Mouse (Mus musculus): ENCODE results near the gene Epb41l2. TPM values are rescaled to one million over a fixed set of nuclear protein-coding genes. Genes with fewer than 3 reads are reported as not detected.

Gene Epb41l2
- polyA plus RNA-seq, 1 experiment from 2014 or later = 105 TPM

DNA sequence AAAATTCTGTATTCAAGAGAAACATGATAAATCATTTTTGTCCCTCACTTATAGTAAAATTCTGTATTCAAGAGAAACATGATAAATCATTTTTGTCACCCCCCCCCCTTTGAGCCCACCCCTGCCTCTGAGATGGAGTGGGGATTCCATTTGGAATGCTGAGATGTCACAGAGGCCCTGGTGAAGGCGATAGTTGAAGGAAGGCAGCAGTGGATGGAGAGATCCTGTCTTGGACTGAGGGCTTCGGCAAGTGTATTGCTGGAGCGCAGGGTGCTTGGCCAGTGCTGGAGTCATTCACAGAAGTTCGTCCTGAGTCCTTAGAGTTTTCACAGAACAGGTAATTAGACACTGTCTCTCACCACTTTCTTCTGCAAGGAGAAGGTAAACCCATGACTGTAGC is 15.4 kb downstream of the Epb41l2 start:
- no peak for TF ChIP-seq CTCF (IDR thresholded peaks at IDR 0.05; ENCODE audit: low read depth)
- WGBS = 56% methylated on average over 4 of the region's 4 CpGs
- H3K27me3 ChIP-seq (ENCODE audit: insufficient read depth, low read length) = no peaks in the 10 kb centered on the region
- no peak overlapping the region for H3K4me3 ChIP-seq (ENCODE audit: low read depth, low read length)
- H3K4me1 ChIP-seq (ENCODE audit: insufficient read depth) = peaks cover 27% of the 10 kb centered on the region
- no peak overlapping the region for H3K27ac ChIP-seq (ENCODE audit: low read depth)
- H3K4me2 ChIP-seq = no peak overlapping the region
- H3K36me3 ChIP-seq (ENCODE audit: insufficient read depth) = no peaks in the 10 kb centered on the region
- DNase-seq (peak; percentile 58), ATAC-seq (ENCODE audit: insufficient read depth) (peak; percentile 57; the same call in 1 of the 2 replicates)
- no peak overlapping the region for H3K9ac ChIP-seq
- H3K9me3 ChIP-seq (ENCODE audit: low read depth, low read length) = no peaks in the 10 kb centered on the region

DNA sequence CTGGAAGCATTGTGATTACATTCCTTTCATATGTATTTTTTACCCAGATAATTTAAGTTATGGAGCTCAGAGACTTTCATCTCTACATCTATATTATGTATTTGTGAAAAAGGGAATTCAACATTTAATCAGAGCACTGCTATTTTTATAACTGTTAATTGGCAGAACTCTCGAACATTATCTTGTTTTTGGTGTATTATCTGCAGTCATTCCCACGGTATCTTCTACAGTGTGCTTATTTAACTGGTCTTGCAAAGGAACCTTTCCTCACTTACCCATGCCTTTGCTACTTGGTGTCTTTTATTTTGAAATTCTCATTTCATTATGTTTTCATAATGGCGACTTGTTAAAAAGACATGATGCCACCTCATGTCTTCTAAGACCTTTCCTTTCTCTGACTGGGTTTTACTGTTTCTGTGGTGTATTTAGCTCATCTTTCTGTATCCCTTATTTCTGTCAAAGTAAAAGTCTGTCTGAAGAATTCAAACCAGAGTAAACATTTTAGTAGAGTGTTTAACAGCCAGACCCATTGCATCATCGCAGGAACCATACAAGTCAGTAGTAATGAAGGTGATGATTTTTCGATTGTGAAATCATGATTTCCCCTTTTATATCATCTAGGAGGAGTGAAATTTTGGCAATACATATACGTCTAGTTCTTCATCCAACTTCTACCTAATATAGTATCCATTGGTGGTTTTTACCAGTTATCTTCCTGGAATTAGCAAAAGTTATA is 21.3 kb downstream of the Epb41l2 start:
- peaks cover 5% of the 10 kb centered on the region; the same call in 1 of the 2 replicates for H3K4me1 ChIP-seq (ENCODE audit: insufficient read depth)
- H3K4me3 ChIP-seq (ENCODE audit: low read depth, low read length) = no peak overlapping the region
- WGBS = 68% methylated on average over 6 of the region's 6 CpGs
- no peaks in the 10 kb centered on the region for H3K36me3 ChIP-seq (ENCODE audit: insufficient read depth)
- DNase-seq (peak; percentile 41), ATAC-seq (ENCODE audit: insufficient read depth) (no peak)
- no peaks in the 10 kb centered on the region for H3K9me3 ChIP-seq (ENCODE audit: low read depth, low read length)
- no peak for TF ChIP-seq CTCF (IDR thresholded peaks at IDR 0.05; ENCODE audit: low read depth)
- H3K27me3 ChIP-seq (ENCODE audit: insufficient read depth, low read length) = no peaks in the 10 kb centered on the region
- no peak overlapping the region for H3K9ac ChIP-seq
- H3K27ac ChIP-seq (ENCODE audit: low read depth) = no peak overlapping the region
- H3K4me2 ChIP-seq = no peak overlapping the region

GRCm38 (mm10) chr10:25381951-25382350 is 22.4 kb downstream of the Epb41l2 start:
- Histone ChIP-seq H3K27ac (ENCODE audit: low read depth) (no peak overlapping the region), H3K4me1 (ENCODE audit: insufficient read depth) (peaks cover 12% of the 10 kb centered on the region), H3K27me3 (ENCODE audit: insufficient read depth, low read length) (no peaks in the 10 kb centered on the region), H3K36me3 (ENCODE audit: insufficient read depth) (no peaks in the 10 kb centered on the region), H3K9ac (no peak overlapping the region), H3K4me2 (no peak overlapping the region), H3K9me3 (ENCODE audit: low read depth, low read length) (no peaks in the 10 kb centered on the region), H3K4me3 (ENCODE audit: low read depth, low read length) (no peak overlapping the region)
- 55% methylated on average over 10 of the region's 10 CpGs for WGBS
- no peak for ATAC-seq (ENCODE audit: insufficient read depth)
- no peak for TF ChIP-seq CTCF (IDR thresholded peaks at IDR 0.05; ENCODE audit: low read depth)
- DNase-seq = peak; percentile 43

GRCm38 (mm10) chr10:25383171-25383570 is 23.6 kb downstream of the Epb41l2 start:
- ATAC-seq (ENCODE audit: insufficient read depth) = no peak
- H3K4me1 ChIP-seq (ENCODE audit: insufficient read depth) = peaks cover 20% of the 10 kb centered on the region

DNA sequence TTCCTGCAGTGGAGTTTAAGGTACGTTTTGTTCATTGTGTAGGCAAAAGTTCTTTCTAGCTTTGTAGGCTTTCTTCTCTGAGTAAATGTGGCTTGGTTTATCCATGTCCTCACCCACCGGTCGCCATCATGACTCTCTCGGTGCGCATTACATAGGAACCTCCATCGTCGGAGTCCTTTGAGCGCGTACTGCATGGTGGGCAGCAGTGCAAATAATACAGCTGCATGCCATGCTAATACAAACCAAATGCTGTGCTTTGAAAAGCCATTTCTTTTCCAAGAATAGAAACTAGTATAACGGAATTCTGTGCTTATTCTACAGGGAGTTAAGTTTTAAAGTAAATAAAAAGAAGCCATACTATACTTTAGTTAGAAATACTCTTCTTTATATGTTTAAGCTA is 24.8 kb downstream of the Epb41l2 start:
- 67% methylated on average over 10 of the region's 10 CpGs for WGBS
- DNase-seq = no peak

More at GRCm38 (mm10) chr10:25383171-25383570, 23.6 kb downstream of the Epb41l2 start:
- Histone ChIP-seq H3K9me3 (ENCODE audit: low read depth, low read length) (no peaks in the 10 kb centered on the region), H3K4me2 (no peak overlapping the region), H3K36me3 (ENCODE audit: insufficient read depth) (no peaks in the 10 kb centered on the region), H3K27me3 (ENCODE audit: insufficient read depth, low read length) (no peaks in the 10 kb centered on the region), H3K9ac (no peak overlapping the region), H3K27ac (ENCODE audit: low read depth) (no peak overlapping the region), H3K4me3 (ENCODE audit: low read depth, low read length) (no peak overlapping the region)
- WGBS = 63% methylated on average over 5 of the region's 5 CpGs
- DNase-seq = no peak
- no peak for TF ChIP-seq CTCF (IDR thresholded peaks at IDR 0.05; ENCODE audit: low read depth)

GRCm38 (mm10) chr10:25385811-25386580 is 26.4 kb downstream of the Epb41l2 start:
- peak overlapping the region; percentile 83 for H3K27ac ChIP-seq (ENCODE audit: low read depth)
- no peak overlapping the region for H3K9ac ChIP-seq
- DNase-seq = peak; percentile 63
- H3K36me3 ChIP-seq (ENCODE audit: insufficient read depth) = no peaks in the 10 kb centered on the region
- no peak overlapping the region; the same call in 1 of the 2 replicates for H3K4me2 ChIP-seq
- peak; percentile 17; the same call in 1 of the 2 replicates for ATAC-seq (ENCODE audit: insufficient read depth)
- H3K4me1 ChIP-seq (ENCODE audit: insufficient read depth) = peaks cover 20% of the 10 kb centered on the region
- H3K27me3 ChIP-seq (ENCODE audit: insufficient read depth, low read length) = no peaks in the 10 kb centered on the region
- H3K9me3 ChIP-seq (ENCODE audit: low read depth, low read length) = no peaks in the 10 kb centered on the region
- 46% methylated on average over 13 of the region's 13 CpGs for WGBS
- TF ChIP-seq CTCF (IDR thresholded peaks at IDR 0.05; ENCODE audit: low read depth) = no peak
- no peak overlapping the region for H3K4me3 ChIP-seq (ENCODE audit: low read depth, low read length)

More for the DNA sequence above, 24.8 kb downstream of the Epb41l2 start:
- no peak for ATAC-seq (ENCODE audit: insufficient read depth)
- no peak for TF ChIP-seq CTCF (IDR thresholded peaks at IDR 0.05; ENCODE audit: low read depth)
- H3K4me1 ChIP-seq (ENCODE audit: insufficient read depth) = peaks cover 20% of the 10 kb centered on the region
- no peaks in the 10 kb centered on the region for H3K27me3 ChIP-seq (ENCODE audit: insufficient read depth, low read length)
- no peak overlapping the region for H3K4me2 ChIP-seq
- no peaks in the 10 kb centered on the region for H3K36me3 ChIP-seq (ENCODE audit: insufficient read depth)
- H3K27ac ChIP-seq (ENCODE audit: low read depth) = no peak overlapping the region
- H3K9me3 ChIP-seq (ENCODE audit: low read depth, low read length) = no peaks in the 10 kb centered on the region
- no peak overlapping the region for H3K4me3 ChIP-seq (ENCODE audit: low read depth, low read length)
- no peak overlapping the region for H3K9ac ChIP-seq

DNA sequence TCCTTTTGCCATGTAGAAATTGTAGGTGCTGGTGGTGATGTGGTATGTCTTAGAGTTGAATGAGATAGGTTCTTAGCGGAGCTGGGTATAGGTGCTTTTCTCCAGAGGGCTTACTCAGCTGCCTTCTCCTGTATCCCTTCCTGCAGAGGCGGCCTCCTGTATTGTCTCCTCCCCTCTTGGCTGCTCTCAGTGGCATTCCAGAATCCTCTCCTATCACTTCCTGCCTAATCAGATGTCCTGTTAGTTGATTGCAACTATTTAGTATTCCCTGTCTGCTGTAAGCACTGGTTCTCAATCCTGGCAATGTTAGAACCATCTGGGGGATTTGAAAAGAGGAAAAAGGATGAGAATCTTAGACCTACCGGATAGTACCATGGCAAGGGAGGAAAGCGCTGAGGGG is 27.3 kb downstream of the Epb41l2 start:
- no peaks in the 10 kb centered on the region for H3K27me3 ChIP-seq (ENCODE audit: insufficient read depth, low read length)
- DNase-seq = peak; percentile 68
- H3K4me2 ChIP-seq = peak overlapping the region; percentile 29; the same call in 1 of the 2 replicates
- peaks cover 20% of the 10 kb centered on the region for H3K4me1 ChIP-seq (ENCODE audit: insufficient read depth)
- ATAC-seq (ENCODE audit: insufficient read depth) = peak; percentile 74
- no peaks in the 10 kb centered on the region for H3K36me3 ChIP-seq (ENCODE audit: insufficient read depth)
- peak overlapping the region; percentile 83 for H3K27ac ChIP-seq (ENCODE audit: low read depth)
- no peak overlapping the region for H3K9ac ChIP-seq
- TF ChIP-seq CTCF (IDR thresholded peaks at IDR 0.05; ENCODE audit: low read depth) = no peak
- 40% methylated on average over 4 of the region's 4 CpGs for WGBS
- H3K9me3 ChIP-seq (ENCODE audit: low read depth, low read length) = no peaks in the 10 kb centered on the region
- no peak overlapping the region for H3K4me3 ChIP-seq (ENCODE audit: low read depth, low read length)
